Mouse (Mus musculus) c-Kit-negative CD71-positive TER-119-positive erythroid progenitor cells, embryonic 14.5 days (primary cell): ENCODE results near the gene Olfr286.
A peak's percentile ranks its signal among the peaks of the same experiment; 100 is the strongest.

Source experiments
- DNase-seq: peaks from one replicate; pipeline ENCODE4 v3.0.0-alpha.2; 2013; ENCODE audit warnings: low read depth, low spot score

Olfr286 gene

GRCm38 (mm10) chr15:98234350-98234749 is at the start of gene Olfr286:
Gene Olfr286 (minus strand): TSS chr15:98234450.
- DNase-seq: no peak

GRCm38 (mm10) chr15:98257776-98258175 is 23.5 kb upstream of the Olfr286 start:
- no peak for DNase-seq

- DNase-seq: no peak
Observed at GRCm38 (mm10) chr15:98257193-98257592, 22.9 kb upstream of the Olfr286 start, which contains the start of gene H1fnt. Gene H1fnt (minus strand): TSS chr15:98257293.

GRCm38 (mm10) chr15:98256271-98256670 is 22.0 kb upstream of the Olfr286 start:
- DNase-seq: no peak

- no peak for DNase-seq
Observed at GRCm38 (mm10) chr15:98235442-98235841, 1.2 kb upstream of the Olfr286 start.

GRCm38 (mm10) chr15:98226096-98226495 is 8.2 kb downstream of the Olfr286 start:
- DNase-seq: no peak

GRCm38 (mm10) chr15:98225610-98226009 is 8.6 kb downstream of the Olfr286 start:
- DNase-seq: no peak

- no peak for DNase-seq
Observed at GRCm38 (mm10) chr15:98222377-98222776, 11.9 kb downstream of the Olfr286 start.

GRCm38 (mm10) chr15:98220877-98221276 is 13.4 kb downstream of the Olfr286 start, which contains the start of the genes Gm44579 and Olfr287:
Gene Gm44579 (minus strand): TSS chr15:98220977.
Gene Olfr287 (minus strand): TSS chr15:98221056.
- DNase-seq: no peak

- no peak for DNase-seq
Observed at GRCm38 (mm10) chr15:98214130-98214529, 20.1 kb downstream of the Olfr286 start.

- DNase-seq: no peak
Observed at GRCm38 (mm10) chr15:98213336-98213870, 20.8 kb downstream of the Olfr286 start.

GRCm38 (mm10) chr15:98209676-98210075 is 24.6 kb downstream of the Olfr286 start:
- no peak for DNase-seq

- no peak for DNase-seq
Observed at GRCm38 (mm10) chr15:98195442-98195841, 38.8 kb downstream of the Olfr286 start, which contains the start of gene Olfr288. Gene Olfr288 (minus strand): TSS chr15:98195542.

- DNase-seq: no peak
Observed at GRCm38 (mm10) chr15:98184456-98184855, 49.8 kb downstream of the Olfr286 start.

GRCm38 (mm10) chr15:98181856-98182570 is 52.2 kb downstream of the Olfr286 start:
- DNase-seq: no peak

- peak; percentile 24 for DNase-seq
Observed at GRCm38 (mm10) chr15:98181132-98181711, 53.0 kb downstream of the Olfr286 start.

- DNase-seq: no peak
Observed at GRCm38 (mm10) chr15:98180567-98181131, 53.6 kb downstream of the Olfr286 start.

GRCm38 (mm10) chr15:98177320-98177719 is 56.9 kb downstream of the Olfr286 start:
- DNase-seq: no peak
